Mouse (Mus musculus) testis, adult 2 months (tissue): Measurements from ENCODE around the gene Prex1. TPM values are rescaled to one million over a fixed set of nuclear protein-coding genes. Genes with fewer than 3 reads are reported as not detected.

Experiments used
- H3K27ac ChIP-seq: fragments of 200-500 bp; 2 replicates; pipeline ENCODE4 v1.5.1; 2012; ENCODE audit warnings: low read depth, low read length; ENCODE audit not compliant: control insufficient read depth, insufficient read depth
- H3K27me3 ChIP-seq: fragments of 200-500 bp; 2 replicates; pipeline ENCODE4 v1.6.1; 2012; ENCODE audit warnings: mild to moderate bottlenecking, low read length, moderate library complexity; ENCODE audit not compliant: control insufficient read depth, insufficient read depth
- H3K36me3 ChIP-seq: fragments of 200-500 bp; 2 replicates; pipeline ENCODE4 v1.6.1; 2012; ENCODE audit warnings: mild to moderate bottlenecking, low read length; ENCODE audit not compliant: control insufficient read depth, insufficient read depth
- H3K4me1 ChIP-seq: fragments of 200-500 bp; 2 replicates; pipeline ENCODE4 v1.6.1; 2012; ENCODE audit warnings: low read length; ENCODE audit not compliant: control insufficient read depth, insufficient read depth
- H3K4me3 ChIP-seq: fragments of 200-500 bp; 2 replicates; pipeline ENCODE4 v1.5.1; 2012; ENCODE audit warnings: low read depth, mild to moderate bottlenecking, low read length, moderate library complexity, mixed read lengths; ENCODE audit not compliant: control insufficient read depth
- CTCF ChIP-seq: fragments of 200-500 bp; IDR thresholded peaks from 2 replicates; pipeline ENCODE4 v1.5.1; 2012; ENCODE audit warnings: low read depth, mild to moderate bottlenecking, inconsistent platforms, low read length, moderate library complexity; ENCODE audit not compliant: control insufficient read depth, insufficient read depth, insufficient replicate concordance
- POLR2A ChIP-seq: fragments of 200-500 bp; IDR thresholded peaks from 2 replicates; pipeline ENCODE4 v1.6.1; 2012; ENCODE audit warnings: low read depth, mild to moderate bottlenecking, inconsistent platforms, low read length, moderate library complexity; ENCODE audit not compliant: control insufficient read depth
- polyA plus RNA-seq: library from polyadenylated mRNA; depleted of rRNA; stranded (reverse); fragments of >200 nt; gene quantifications from 2 replicates; pipeline ENCODE4 v1.2.3, GENCODE M21; 2012

Prex1 gene
- polyA plus RNA-seq, 1 experiment, result 13.6 TPM

DNA sequence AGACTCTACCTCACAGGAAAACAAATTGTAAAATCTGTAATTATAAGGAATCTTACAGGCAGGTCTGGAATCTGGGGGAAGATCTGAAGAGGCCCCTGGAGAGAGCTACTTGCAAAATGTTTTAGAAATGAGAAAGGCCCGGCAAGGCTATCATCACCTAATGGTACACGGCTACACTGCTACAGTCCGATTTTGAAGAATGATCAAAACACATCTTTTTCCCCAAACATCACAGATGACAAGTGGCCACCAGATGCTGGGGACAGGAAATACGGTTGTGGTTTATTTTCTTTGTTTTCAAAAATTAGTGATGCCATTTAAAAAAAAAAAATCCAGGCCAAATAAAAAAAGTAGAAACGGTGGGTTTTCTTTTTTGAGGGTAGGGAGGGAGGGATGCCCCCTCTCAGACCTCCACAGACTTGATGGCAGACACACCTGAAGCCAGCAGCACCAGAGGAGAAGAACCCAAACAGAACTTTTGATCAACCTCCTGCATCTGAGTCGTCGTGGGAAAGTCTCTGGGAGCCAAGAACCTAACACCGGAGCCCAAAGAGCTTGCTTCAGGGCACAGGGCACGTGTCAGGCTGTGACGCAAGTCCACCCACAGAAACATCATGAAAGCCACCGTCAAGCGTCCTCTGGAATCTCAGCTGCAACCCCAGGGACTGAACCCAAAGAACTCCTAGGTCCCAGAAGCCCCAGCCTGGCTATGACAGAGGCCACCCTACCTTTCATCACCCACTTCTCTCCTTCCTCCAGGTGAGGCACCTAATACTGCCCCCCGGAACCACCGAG lies 41.3 kb downstream of the Prex1 start:
- peaks cover 2% of the 10 kb centered on the region for H3K4me1 ChIP-seq
- H3K27ac ChIP-seq, result no peak overlapping the region
- H3K36me3 ChIP-seq, result no peaks in the 10 kb centered on the region
- no peak overlapping the region for H3K4me3 ChIP-seq
- no peaks in the 10 kb centered on the region for H3K27me3 ChIP-seq
- TF ChIP-seq CTCF (no peak), POLR2A (no peak)

- no peak overlapping the region for H3K27ac ChIP-seq
- H3K27me3 ChIP-seq, result no peaks in the 10 kb centered on the region
- no peaks in the 10 kb centered on the region for H3K36me3 ChIP-seq
- H3K4me1 ChIP-seq, result peaks cover 2% of the 10 kb centered on the region
- no peak for TF ChIP-seq POLR2A
- TF ChIP-seq CTCF, result no peak
- no peak overlapping the region for H3K4me3 ChIP-seq
These were observed 42.0 kb downstream of the Prex1 start for GRCm38 (mm10) chr2:166671614-166672013.

DNA sequence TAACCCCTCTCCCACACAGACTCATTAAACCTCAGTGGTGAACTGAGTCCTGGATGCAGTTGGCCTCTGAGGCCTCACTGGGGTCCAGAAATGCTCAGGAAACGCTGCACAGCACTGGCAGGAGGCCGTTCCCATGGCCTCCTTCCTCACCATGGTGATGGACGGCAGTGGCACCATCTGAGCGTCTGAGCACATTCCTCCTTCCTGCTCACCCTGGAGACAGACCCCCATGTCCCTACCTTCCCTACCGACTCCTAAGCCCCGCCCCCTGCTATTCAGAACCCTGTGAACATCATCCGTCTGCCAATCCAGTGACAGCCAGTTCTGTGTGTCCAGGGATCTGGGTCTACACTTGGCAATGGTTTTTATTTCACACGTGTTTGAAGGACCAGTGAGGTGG lies 42.6 kb downstream of the Prex1 start:
- H3K36me3 ChIP-seq, result no peaks in the 10 kb centered on the region
- TF ChIP-seq POLR2A (no peak), CTCF (no peak)
- no peaks in the 10 kb centered on the region for H3K27me3 ChIP-seq
- H3K27ac ChIP-seq, result no peak overlapping the region
- H3K4me3 ChIP-seq, result no peak overlapping the region
- H3K4me1 ChIP-seq, result peaks cover 2% of the 10 kb centered on the region

GRCm38 (mm10) chr2:166669922-166670321 lies 43.7 kb downstream of the Prex1 start:
- TF ChIP-seq CTCF (no peak), POLR2A (no peak)
- no peaks in the 10 kb centered on the region for H3K36me3 ChIP-seq
- no peak overlapping the region for H3K27ac ChIP-seq
- H3K4me3 ChIP-seq, result no peak overlapping the region
- H3K27me3 ChIP-seq, result no peaks in the 10 kb centered on the region
- H3K4me1 ChIP-seq, result peaks cover 2% of the 10 kb centered on the region

GRCm38 (mm10) chr2:166667790-166668695 lies 45.6 kb downstream of the Prex1 start:
- Histone ChIP-seq H3K4me3 (no peak overlapping the region), H3K4me1 (peaks cover 2% of the 10 kb centered on the region), H3K27me3 (no peaks in the 10 kb centered on the region), H3K27ac (no peak overlapping the region), H3K36me3 (no peaks in the 10 kb centered on the region)
- no peak for TF ChIP-seq POLR2A
- no peak for TF ChIP-seq CTCF

GRCm38 (mm10) chr2:166666175-166666574 lies 47.5 kb downstream of the Prex1 start:
- Histone ChIP-seq H3K36me3 (no peaks in the 10 kb centered on the region), H3K4me3 (no peak overlapping the region), H3K27ac (no peak overlapping the region), H3K4me1 (peaks cover 2% of the 10 kb centered on the region), H3K27me3 (no peaks in the 10 kb centered on the region)
- no peak for TF ChIP-seq POLR2A
- no peak for TF ChIP-seq CTCF

DNA sequence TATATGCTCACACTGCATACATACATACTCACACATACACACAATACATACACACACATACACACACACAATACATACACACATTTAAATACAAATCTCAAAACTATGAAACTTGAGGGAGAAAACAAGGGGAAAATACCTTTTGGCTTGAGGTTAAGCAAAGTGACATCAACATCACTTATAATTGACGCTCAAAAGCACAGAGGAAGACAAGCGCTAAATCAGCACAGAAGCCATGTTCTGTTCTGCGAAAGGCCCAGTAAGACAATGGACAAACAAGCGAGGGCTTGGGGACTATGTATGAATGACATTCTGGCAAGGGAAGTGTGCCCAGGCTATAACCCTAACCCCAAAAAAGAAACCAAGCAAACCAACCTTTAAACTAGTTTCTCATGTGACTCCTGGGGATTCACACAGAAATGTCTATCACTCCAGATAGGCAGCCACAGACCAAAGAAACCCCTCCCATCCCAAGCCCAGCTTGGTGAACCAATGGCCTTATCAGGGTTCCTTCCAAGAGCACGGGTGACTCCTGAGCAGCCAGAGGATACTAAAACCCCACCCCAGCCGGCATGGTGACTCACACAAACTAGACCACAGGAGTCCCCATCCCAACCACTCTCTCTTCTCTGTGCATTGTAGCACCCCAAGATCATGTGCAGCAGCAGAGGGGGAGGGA lies 48.2 kb downstream of the Prex1 start:
- H3K4me1 ChIP-seq, result no peaks in the 10 kb centered on the region

More for the DNA sequence above, 48.2 kb downstream of the Prex1 start:
- no peaks in the 10 kb centered on the region for H3K27me3 ChIP-seq
- H3K36me3 ChIP-seq, result no peaks in the 10 kb centered on the region
- TF ChIP-seq POLR2A (no peak), CTCF (no peak)
- no peak overlapping the region for H3K4me3 ChIP-seq
- no peak overlapping the region for H3K27ac ChIP-seq
